Mouse (Mus musculus): ENCODE data around the gene Cog5. TPM values are rescaled to one million over a fixed set of nuclear protein-coding genes. Genes with fewer than 3 reads are reported as not detected.

The Cog5 gene
- total and polyA plus RNA-seq, 3 experiments: 27.1 to 28.4 TPM; not detected in 1

DNA sequence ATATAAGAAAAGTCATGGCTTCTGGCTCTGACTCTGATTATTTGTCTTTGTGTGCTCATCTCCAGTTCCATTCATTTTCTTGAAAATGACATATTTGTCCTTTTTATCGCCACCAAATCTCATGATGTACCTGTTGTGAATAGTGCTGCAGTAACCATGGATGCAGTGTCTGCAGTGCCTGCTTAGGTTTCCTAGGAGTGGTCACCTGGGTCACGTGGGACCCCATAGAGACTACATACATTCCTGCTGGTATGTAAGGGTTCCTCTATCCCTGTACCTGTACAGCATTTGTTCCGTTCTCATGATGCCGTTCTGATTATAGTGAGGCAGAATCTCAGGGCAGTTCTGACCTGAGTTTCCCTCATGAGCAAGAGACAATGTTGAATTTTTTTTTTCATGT lies 95.2 kb downstream of the Cog5 start:
- H3K27me3 ChIP-seq (ENCODE audit: control insufficient read depth in 1 of 2, insufficient read depth in 2 of 2, low read length in 2 of 2): no peaks in the 10 kb centered on the region
- no peak overlapping the region for H3K4me3 ChIP-seq (ENCODE audit: control insufficient read depth in 1 of 2, insufficient read depth in 1 of 2, low read depth in 2 of 2, low read length in 2 of 2)
- no peak overlapping the region for H3K9ac ChIP-seq (ENCODE audit: control insufficient read depth, low read depth, low read length, poor library complexity, severe bottlenecking)
- TF ChIP-seq ZC3H11A (IDR thresholded peaks at IDR 0.05; ENCODE audit: low read depth, low read length) (no peak), E2F4 (IDR thresholded peaks at IDR 0.05; ENCODE audit: borderline replicate concordance, low read depth, low read length) (no peak), UBTF (IDR thresholded peaks at IDR 0.05; ENCODE audit: borderline replicate concordance, insufficient read depth, low read depth, low read length) (no peak), MYB (IDR thresholded peaks at IDR 0.05; ENCODE audit: low read depth, low read length) (no peak), ZNF384 (IDR thresholded peaks at IDR 0.05; ENCODE audit: low read depth, low read length) (no peak), CHD1 (IDR thresholded peaks at IDR 0.05; ENCODE audit: low read depth, low read length) (no peak), EP300 (IDR thresholded peaks at IDR 0.05; ENCODE audit: low read depth in 1 of 2, low read length in 2 of 2) (no peak), RCOR1 (IDR thresholded peaks at IDR 0.05; ENCODE audit: low read depth, low read length) (no peak), SIN3A (IDR thresholded peaks at IDR 0.05; ENCODE audit: low read length) (no peak), MAX (IDR thresholded peaks at IDR 0.05; ENCODE audit: low read length) (no peak), SMC3 (IDR thresholded peaks at IDR 0.05; ENCODE audit: low read depth, low read length) (no peak)
- H3K36me3 ChIP-seq (ENCODE audit: control insufficient read depth in 1 of 2, insufficient read depth in 2 of 2, low read length in 2 of 2): no peaks in the 10 kb centered on the region
- no peaks in the 10 kb centered on the region for H3K9me3 ChIP-seq (replicated peaks; ENCODE audit: insufficient read depth, low read length)
- no peak overlapping the region for H3K27ac ChIP-seq (ENCODE audit: control insufficient read depth, low read depth, low read length)
- no peaks in the 10 kb centered on the region for H3K4me1 ChIP-seq (ENCODE audit: control insufficient read depth in 1 of 2, insufficient read depth in 2 of 2, low read length in 2 of 2)
- H3K79me2 ChIP-seq (ENCODE audit: control insufficient read depth, insufficient read depth, low read length, poor library complexity): no peaks in the 10 kb centered on the region
- DNase-seq (ENCODE audit: low read depth, low spot score): no peak

DNA sequence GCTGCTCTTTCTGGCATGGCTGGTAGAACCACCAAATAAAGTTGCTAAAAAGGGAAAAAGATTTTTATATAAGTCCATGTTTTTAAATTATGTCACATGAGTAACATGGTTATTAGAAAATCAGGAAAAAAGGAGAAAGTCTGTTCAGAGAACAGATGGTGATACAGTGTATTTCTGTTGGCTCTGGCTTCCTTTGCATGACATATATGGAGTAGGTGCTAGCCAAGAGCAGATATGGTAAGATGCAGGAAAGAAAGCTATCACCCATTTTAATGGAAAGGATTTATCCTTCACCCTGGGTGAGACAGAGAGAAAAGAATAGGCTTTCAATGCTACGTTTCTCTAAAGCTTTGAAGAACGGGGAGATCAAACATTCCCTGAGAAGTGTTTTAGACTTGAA lies 99.8 kb downstream of the Cog5 start:
- Histone ChIP-seq H3K27ac (ENCODE audit: control insufficient read depth, low read depth, low read length) (no peak overlapping the region), H3K4me3 (ENCODE audit: control insufficient read depth in 1 of 2, insufficient read depth in 1 of 2, low read depth in 2 of 2, low read length in 2 of 2) (no peak overlapping the region), H3K9ac (ENCODE audit: control insufficient read depth, low read depth, low read length, poor library complexity, severe bottlenecking) (no peak overlapping the region), H3K79me2 (ENCODE audit: control insufficient read depth, insufficient read depth, low read length, poor library complexity) (no peaks in the 10 kb centered on the region), H3K9me3 (replicated peaks; ENCODE audit: insufficient read depth, low read length) (no peaks in the 10 kb centered on the region), H3K4me1 (ENCODE audit: control insufficient read depth in 1 of 2, insufficient read depth in 2 of 2, low read length in 2 of 2) (peaks cover 3 to 5% of the 10 kb centered on the region in 2 experiments), H3K36me3 (ENCODE audit: control insufficient read depth in 1 of 2, insufficient read depth in 2 of 2, low read length in 2 of 2) (peaks cover 0 to 13% of the 10 kb centered on the region in 2 experiments; a peak in 2 of 4 replicates), H3K27me3 (ENCODE audit: control insufficient read depth in 1 of 2, insufficient read depth in 2 of 2, low read length in 2 of 2) (no peaks in the 10 kb centered on the region)
- no peak for DNase-seq (ENCODE audit: low read depth, low spot score)
- no peak for TF ChIP-seq GATA1 (IDR thresholded peaks at IDR 0.05; ENCODE audit: low read depth, low read length)
- no peak for TF ChIP-seq POLR2A (IDR thresholded peaks at IDR 0.05; ENCODE audit: control insufficient read depth in 1 of 2, insufficient read depth in 1 of 2, low read depth in 1 of 2, low read length in 2 of 2, poor library complexity in 1 of 2)
- no peak for TF ChIP-seq BHLHE40 (IDR thresholded peaks at IDR 0.05; ENCODE audit: borderline replicate concordance, low read depth, low read length)
- TF ChIP-seq ZNF384 (IDR thresholded peaks at IDR 0.05; ENCODE audit: low read depth, low read length): no peak
- TF ChIP-seq KAT2A (conservative IDR thresholded peaks at IDR 0.05; ENCODE audit: low read depth, low read length): no peak
- TF ChIP-seq E2F4 (IDR thresholded peaks at IDR 0.05; ENCODE audit: borderline replicate concordance, low read depth, low read length): no peak
- TF ChIP-seq SIN3A (IDR thresholded peaks at IDR 0.05; ENCODE audit: low read length): no peak
- TF ChIP-seq MXI1 (IDR thresholded peaks at IDR 0.05; ENCODE audit: low read depth, low read length): no peak
